Mouse (Mus musculus) heart, adult 2 months (tissue): ENCODE measurements around the gene Krt26.

ENCODE experiments used
- CTCF ChIP-seq: fragments of 200-600 bp; IDR thresholded peaks from 2 replicates; pipeline ENCODE4 v1.8.1; 2022; ENCODE audit warnings: antibody characterized with exemption, mild to moderate bottlenecking, moderate library complexity
- EP300 ChIP-seq: fragments of 200-500 bp; IDR thresholded peaks from 2 replicates; pipeline ENCODE4 v1.6.1; 2011; ENCODE audit warnings: low read depth, low read length, control low read depth; ENCODE audit not compliant: insufficient read depth
- POLR2A ChIP-seq: fragments of 200-500 bp; IDR thresholded peaks from 2 replicates; pipeline ENCODE4 v1.6.1; 2011; ENCODE audit warnings: mild to moderate bottlenecking, low read depth, low read length, control low read depth; ENCODE audit not compliant: insufficient read depth

DNA sequence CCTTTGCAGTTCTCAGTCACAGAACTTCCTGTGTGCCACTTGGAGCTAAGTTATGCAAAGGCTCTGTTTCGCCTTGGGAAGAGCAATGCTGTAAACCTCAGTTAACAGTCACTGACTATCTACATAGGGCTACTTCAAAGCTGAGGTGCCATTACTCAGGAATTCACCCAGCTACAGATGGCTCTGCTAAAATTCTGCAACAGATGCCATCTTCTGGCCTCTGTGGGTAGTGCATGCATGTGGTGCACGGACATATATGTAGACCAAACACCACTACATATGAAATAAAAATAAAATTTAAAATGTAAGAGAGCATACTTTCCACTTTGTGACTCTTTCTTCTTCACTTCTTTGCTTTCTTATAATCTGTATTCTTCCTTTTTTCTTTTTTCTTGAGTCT, 30.2 kb downstream of the Krt26 start:
- peak; percentile 88 for TF ChIP-seq CTCF
- no peak for TF ChIP-seq EP300
- TF ChIP-seq POLR2A: no peak
